Mouse (Mus musculus): ENCODE results near the gene Ntf3. TPM values are rescaled to one million over a fixed set of nuclear protein-coding genes. Genes with fewer than 3 reads are reported as not detected.

Ntf3 gene
- polyA plus RNA-seq, 1 experiment from 2014 or later: 19.9 TPM

- H3K27me3 ChIP-seq (replicated peaks; ENCODE audit: low read depth, poor library complexity, severe bottlenecking): no peaks in the 10 kb centered on the region
- H3K36me3 ChIP-seq (replicated peaks): peaks cover 40% of the 10 kb centered on the region
- H3K27ac ChIP-seq (replicated peaks): no peak overlapping the region
- WGBS: 79% methylated on average over 2 of the region's 2 CpGs
- no peaks in the 10 kb centered on the region for H3K9me3 ChIP-seq
- peaks cover 44% of the 10 kb centered on the region for H3K4me1 ChIP-seq
- H3K4me3 ChIP-seq: no peak overlapping the region
- no peak for DNase-seq (ENCODE audit: low spot score)
These were observed 13.6 kb downstream of the Ntf3 start for GRCm38 (mm10) chr6:126153154-126153553.

GRCm38 (mm10) chr6:126143659-126144058 lies 23.1 kb downstream of the Ntf3 start:
- Histone ChIP-seq H3K36me3 (replicated peaks) (peaks cover 50% of the 10 kb centered on the region), H3K27ac (replicated peaks) (no peak overlapping the region), H3K27me3 (replicated peaks; ENCODE audit: low read depth, poor library complexity, severe bottlenecking) (no peaks in the 10 kb centered on the region), H3K4me3 (no peak overlapping the region), H3K4me1 (peaks cover 29% of the 10 kb centered on the region), H3K9me3 (no peaks in the 10 kb centered on the region)
- 73% methylated on average over 5 of the region's 5 CpGs for WGBS
- no peak for DNase-seq (ENCODE audit: low spot score)

- no peak overlapping the region for H3K27ac ChIP-seq (replicated peaks)
- peaks cover 56% of the 10 kb centered on the region for H3K36me3 ChIP-seq (replicated peaks)
- WGBS: 67% methylated on average over 3 of the region's 3 CpGs
- no peak for DNase-seq (ENCODE audit: low spot score)
- H3K27me3 ChIP-seq (replicated peaks; ENCODE audit: low read depth, poor library complexity, severe bottlenecking): no peaks in the 10 kb centered on the region
- peaks cover 29% of the 10 kb centered on the region for H3K4me1 ChIP-seq
- no peaks in the 10 kb centered on the region for H3K9me3 ChIP-seq
- no peak overlapping the region for H3K4me3 ChIP-seq
These were observed 24.0 kb downstream of the Ntf3 start for GRCm38 (mm10) chr6:126142741-126143140.

GRCm38 (mm10) chr6:126142021-126142554 lies 24.6 kb downstream of the Ntf3 start:
- Histone ChIP-seq H3K4me1 (peaks cover 29% of the 10 kb centered on the region), H3K27ac (replicated peaks) (no peak overlapping the region), H3K9me3 (no peaks in the 10 kb centered on the region), H3K36me3 (replicated peaks) (peaks cover 62% of the 10 kb centered on the region), H3K27me3 (replicated peaks; ENCODE audit: low read depth, poor library complexity, severe bottlenecking) (no peaks in the 10 kb centered on the region), H3K4me3 (no peak overlapping the region)
- DNase-seq (ENCODE audit: low spot score): no peak
- WGBS: 79% methylated on average over 8 of the region's 8 CpGs

GRCm38 (mm10) chr6:126141472-126141871 lies 25.2 kb downstream of the Ntf3 start:
- no peaks in the 10 kb centered on the region for H3K27me3 ChIP-seq (replicated peaks; ENCODE audit: low read depth, poor library complexity, severe bottlenecking)
- DNase-seq (ENCODE audit: low spot score): no peak
- H3K27ac ChIP-seq (replicated peaks): no peak overlapping the region
- H3K9me3 ChIP-seq: no peaks in the 10 kb centered on the region
- peaks cover 57% of the 10 kb centered on the region for H3K36me3 ChIP-seq (replicated peaks)
- peaks cover 29% of the 10 kb centered on the region for H3K4me1 ChIP-seq
- 75% methylated on average over 13 of the region's 13 CpGs for WGBS
- no peak overlapping the region for H3K4me3 ChIP-seq

- Histone ChIP-seq H3K27ac (replicated peaks) (no peak overlapping the region), H3K4me1 (peaks cover 29% of the 10 kb centered on the region), H3K4me3 (no peak overlapping the region), H3K27me3 (replicated peaks; ENCODE audit: low read depth, poor library complexity, severe bottlenecking) (no peaks in the 10 kb centered on the region), H3K36me3 (replicated peaks) (peaks cover 53% of the 10 kb centered on the region), H3K9me3 (no peaks in the 10 kb centered on the region)
- DNase-seq (ENCODE audit: low spot score): no peak
- 92% methylated on average over 6 of the region's 6 CpGs for WGBS
These were observed 25.7 kb downstream of the Ntf3 start for GRCm38 (mm10) chr6:126140961-126141360.

GRCm38 (mm10) chr6:126140416-126140815 lies 26.3 kb downstream of the Ntf3 start:
- Histone ChIP-seq H3K9me3 (no peaks in the 10 kb centered on the region), H3K27ac (replicated peaks) (no peak overlapping the region), H3K36me3 (replicated peaks) (peaks cover 48% of the 10 kb centered on the region), H3K4me3 (no peak overlapping the region), H3K4me1 (peaks cover 29% of the 10 kb centered on the region), H3K27me3 (replicated peaks; ENCODE audit: low read depth, poor library complexity, severe bottlenecking) (no peaks in the 10 kb centered on the region)
- WGBS: 84% methylated on average over 2 of the region's 2 CpGs
- no peak for DNase-seq (ENCODE audit: low spot score)

- Histone ChIP-seq H3K4me1 (peaks cover 33% of the 10 kb centered on the region), H3K27ac (replicated peaks) (peak overlapping the region; percentile 63)
- peak; percentile 82 for DNase-seq (ENCODE audit: low spot score)
These were observed 32.4 kb downstream of the Ntf3 start for GRCm38 (mm10) chr6:126134155-126134906.

GRCm38 (mm10) chr6:126128238-126128637 lies 38.5 kb downstream of the Ntf3 start:
- WGBS: 81% methylated on average over 7 of the region's 7 CpGs
- Histone ChIP-seq H3K9me3 (no peaks in the 10 kb centered on the region), H3K27me3 (replicated peaks; ENCODE audit: low read depth, poor library complexity, severe bottlenecking) (no peaks in the 10 kb centered on the region), H3K27ac (replicated peaks) (no peak overlapping the region), H3K4me3 (no peak overlapping the region), H3K4me1 (peaks cover 15% of the 10 kb centered on the region), H3K36me3 (replicated peaks) (peaks cover 22% of the 10 kb centered on the region)
- no peak for DNase-seq (ENCODE audit: low spot score)

More at GRCm38 (mm10) chr6:126134155-126134906, 32.4 kb downstream of the Ntf3 start:
- Histone ChIP-seq H3K27me3 (replicated peaks; ENCODE audit: low read depth, poor library complexity, severe bottlenecking) (no peaks in the 10 kb centered on the region), H3K36me3 (replicated peaks) (peaks cover 31% of the 10 kb centered on the region), H3K4me3 (0 out of 2 replicates have a peak overlapping the region, but pooled peaks have one; percentile 13), H3K9me3 (no peaks in the 10 kb centered on the region)
- WGBS: 44% methylated on average over 19 of the region's 19 CpGs

GRCm38 (mm10) chr6:126118247-126118646 lies 48.5 kb downstream of the Ntf3 start:
- Histone ChIP-seq H3K27ac (replicated peaks) (no peak overlapping the region), H3K27me3 (replicated peaks; ENCODE audit: low read depth, poor library complexity, severe bottlenecking) (no peaks in the 10 kb centered on the region), H3K4me3 (no peak overlapping the region), H3K9me3 (no peaks in the 10 kb centered on the region), H3K36me3 (replicated peaks) (peaks cover 3% of the 10 kb centered on the region; the same call in 1 of the 2 replicates), H3K4me1 (peaks cover 36% of the 10 kb centered on the region)
- no peak for DNase-seq (ENCODE audit: low spot score)
- WGBS: 85% methylated on average over 1 of the region's 1 CpGs

GRCm38 (mm10) chr6:126117191-126117590 lies 49.5 kb downstream of the Ntf3 start:
- peaks cover 11% of the 10 kb centered on the region for H3K36me3 ChIP-seq (replicated peaks)
- peaks cover 36% of the 10 kb centered on the region for H3K4me1 ChIP-seq
- no peaks in the 10 kb centered on the region for H3K27me3 ChIP-seq (replicated peaks; ENCODE audit: low read depth, poor library complexity, severe bottlenecking)
- DNase-seq (ENCODE audit: low spot score): no peak
- no peaks in the 10 kb centered on the region for H3K9me3 ChIP-seq
- no peak overlapping the region for H3K4me3 ChIP-seq
- no peak overlapping the region for H3K27ac ChIP-seq (replicated peaks)
- WGBS: 92% methylated on average over 8 of the region's 8 CpGs

- Histone ChIP-seq H3K36me3 (replicated peaks) (peaks cover 19% of the 10 kb centered on the region), H3K4me3 (0 out of 2 replicates have a peak overlapping the region, but pooled peaks have one; percentile 29), H3K27me3 (replicated peaks; ENCODE audit: low read depth, poor library complexity, severe bottlenecking) (no peaks in the 10 kb centered on the region), H3K27ac (replicated peaks) (peak overlapping the region; percentile 90), H3K4me1 (peaks cover 36% of the 10 kb centered on the region), H3K9me3 (no peaks in the 10 kb centered on the region)
- 33% methylated on average over 10 of the region's 10 CpGs for WGBS
- peak; percentile 82 for DNase-seq (ENCODE audit: low spot score)
These were observed 51.6 kb downstream of the Ntf3 start for GRCm38 (mm10) chr6:126114934-126115633.

Measured in embryonic facial prominence, embryonic 10.5 days (tissue).